Mouse (Mus musculus) cerebellum, adult 2 months (tissue): ENCODE measurements at regions not wholly inside any gene's neighbourhood (a gene's known extent, or its start where the extent isn't known, plus 50 kb on each side); places are given as distances from the start of the nearest gene placed in this dataset.

ENCODE experiments used
- CTCF ChIP-seq: fragments of 200-500 bp; IDR thresholded peaks from 2 replicates; pipeline ENCODE4 v1.5.1; 2011; ENCODE audit warnings: low read depth, mild to moderate bottlenecking, control low read depth, low read length, moderate library complexity, borderline replicate concordance; ENCODE audit not compliant: insufficient read depth
- POLR2A ChIP-seq: fragments of 200-500 bp; IDR thresholded peaks from 2 replicates; pipeline ENCODE4 v1.6.1; 2011; ENCODE audit warnings: low read length, control low read depth, borderline replicate concordance; ENCODE audit not compliant: insufficient read depth

DNA sequence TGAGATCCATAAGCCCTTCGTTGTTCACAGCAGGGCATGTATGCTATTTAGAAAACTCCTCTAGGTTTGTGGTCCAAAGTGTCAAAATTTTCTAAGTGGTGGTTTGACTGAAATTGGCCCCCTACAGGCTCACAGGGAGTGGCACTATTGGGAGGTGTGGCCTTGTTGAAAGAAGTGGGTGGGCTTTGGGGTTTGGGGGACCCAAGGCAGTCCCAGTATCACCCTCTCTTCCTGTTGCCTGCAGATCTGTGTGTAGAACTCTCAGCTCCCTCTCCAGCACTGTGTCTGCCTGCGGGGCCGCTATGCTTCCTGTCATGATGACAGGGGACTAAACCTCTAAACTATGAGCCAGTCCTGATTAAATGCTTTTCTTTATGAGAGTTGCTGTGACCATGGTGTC lies 144.1 kb upstream of the Serp2 start:
- no peak for TF ChIP-seq POLR2A
- TF ChIP-seq CTCF: no peak
